In the genomic region with DNA sequence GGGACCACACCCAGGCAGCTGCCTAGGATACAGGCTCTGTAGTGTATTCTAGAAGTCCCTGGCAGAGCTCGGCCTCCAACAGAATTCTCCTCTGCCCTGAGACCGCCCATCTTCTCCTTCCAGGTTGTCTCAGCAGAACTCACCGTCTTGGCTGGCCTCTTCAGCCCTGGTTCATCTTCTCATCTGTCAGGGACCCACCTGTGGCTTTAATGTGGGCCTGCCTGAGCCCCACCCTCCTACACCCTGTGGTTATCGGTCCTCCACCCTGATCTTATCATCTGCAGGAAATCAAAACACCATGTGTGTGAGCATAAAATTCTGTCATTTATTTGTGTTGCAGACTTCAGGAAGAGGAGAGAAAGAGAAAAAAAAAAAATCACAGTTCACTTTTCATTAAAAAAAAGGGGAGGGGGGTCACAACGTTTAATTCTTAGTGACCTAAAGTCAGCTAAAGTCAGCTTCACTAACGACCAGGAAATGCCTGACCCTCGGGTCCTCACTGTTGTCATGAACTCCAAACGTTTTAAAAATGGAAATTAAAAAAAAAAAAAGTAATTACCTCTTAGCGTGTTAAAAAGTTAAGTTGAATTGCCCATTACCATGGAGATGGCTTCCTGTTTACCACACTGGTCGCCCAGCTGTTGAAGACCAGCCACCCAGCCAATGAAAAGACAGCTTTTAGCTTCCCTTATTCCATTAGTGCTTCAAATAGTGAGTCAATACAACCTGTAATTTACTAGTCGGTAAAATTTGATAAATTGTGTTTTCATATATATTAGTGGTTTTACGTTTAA, we compare ENCODE assay signal across 14 mouse cellular contexts.
A peak's percentile ranks its signal among the peaks of the same experiment; 100 is the strongest.
DNase-seq lines count a peak whose midpoint lies in the region; ATAC-seq and TF ChIP-seq lines count a peak whose summit lies in the region.
"Had no signal": no experiment of that assay in that cellular context is flagged by ENCODE, and none has a peak within 500 bp of the region (broad histone marks: within the 10 kb centered on the region; RNA-seq: fewer than 3 reads in every experiment).

No protein-coding gene starts in this region.

- H3K36me3 ChIP-seq in kidney, adult 2 months (ENCODE audit: control insufficient read depth, insufficient read depth, low read length): no peaks in the 10 kb centered on the region
- H3K36me3 ChIP-seq in kidney, embryonic 14.5 days (ENCODE audit: control insufficient read depth, insufficient read depth, low read length): no peaks in the 10 kb centered on the region
- H3K36me3 ChIP-seq in thymus, adult 2 months (ENCODE audit: control insufficient read depth, insufficient read depth, low read length): no peaks in the 10 kb centered on the region
- H3K36me3 ChIP-seq: hindbrain, embryonic 10.5 days; liver, embryonic 13.5 days; midbrain, embryonic 12.5 days had no signal

- no peak overlapping the region for H3K4me2 ChIP-seq in kidney, embryonic 14.5 days (replicated peaks; ENCODE audit: low read depth, low read length)
- H3K4me2 ChIP-seq: liver, embryonic 13.5 days; midbrain, embryonic 12.5 days had no signal

- no peak for TF ChIP-seq CTCF in kidney, adult 2 months (conservative IDR thresholded peaks at IDR 0.05; ENCODE audit: insufficient read depth, insufficient read length, low read depth, low read length)
- TF ChIP-seq CTCF in thymus, adult 2 months (IDR thresholded peaks at IDR 0.05; ENCODE audit: borderline replicate concordance, control insufficient read depth, extremely low read depth, insufficient read depth, low read length, poor library complexity): no peak

- peak overlapping the region; percentile 40; the same call in 1 of the 2 replicates for H3K27ac ChIP-seq in kidney, adult 2 months (ENCODE audit: insufficient read depth, low read depth, low read length)
- H3K27ac ChIP-seq in kidney, embryonic 14.5 days (ENCODE audit: low read depth, low read length): no peak overlapping the region
- no peak overlapping the region for H3K27ac ChIP-seq in thymus, adult 2 months (ENCODE audit: control insufficient read depth, insufficient read depth, low read length)
- H3K27ac ChIP-seq: hindbrain, embryonic 10.5 days; liver, embryonic 13.5 days; midbrain, embryonic 12.5 days had no signal

- H3K27me3 ChIP-seq in kidney, adult 2 months (replicated peaks; ENCODE audit: control insufficient read depth, insufficient read depth, low read length): no peaks in the 10 kb centered on the region
- no peaks in the 10 kb centered on the region for H3K27me3 ChIP-seq in kidney, embryonic 14.5 days (ENCODE audit: control insufficient read depth, insufficient read depth, low read length)
- no peaks in the 10 kb centered on the region for H3K27me3 ChIP-seq in thymus, adult 2 months (ENCODE audit: control insufficient read depth, insufficient read depth, low read length)
- H3K27me3 ChIP-seq: liver, embryonic 13.5 days had no signal

- ATAC-seq in kidney, embryonic 14.5 days (ENCODE audit: low FRiP score, low TSS enrichment): no peak
- peak; percentile 78 for ATAC-seq in inflammation-experienced regulatory T-cells, adult 6 months
- ATAC-seq: forebrain, postnatal 0 days had no signal

- H3K9ac ChIP-seq in kidney, embryonic 14.5 days (ENCODE audit: low read depth, low read length): no peak overlapping the region
- H3K9ac ChIP-seq: forebrain, postnatal 0 days; liver, embryonic 13.5 days; midbrain, embryonic 12.5 days had no signal

- intact Hi-C loops in gastrocnemius, postnatal 14 days (cut with DNase I; ENCODE audit: low total_unique reads): loop anchor here (5.0 kb wide), 1 partner anchor 583 kb away; no protein-coding TSS in a partner anchor

- no peaks in the 10 kb centered on the region; the same call in 1 of the 2 replicates for H3K4me1 ChIP-seq in kidney, adult 2 months (ENCODE audit: control insufficient read depth, insufficient read depth, low read length)
- peaks cover 3% of the 10 kb centered on the region; the same call in 1 of the 2 replicates for H3K4me1 ChIP-seq in kidney, embryonic 14.5 days (ENCODE audit: control insufficient read depth, insufficient read depth, low read length)
- peaks cover 23% of the 10 kb centered on the region for H3K4me1 ChIP-seq in thymus, adult 2 months (replicated peaks; ENCODE audit: control insufficient read depth, insufficient read depth, low read length)
- H3K4me1 ChIP-seq: liver, embryonic 13.5 days had no signal

- H3K9me3 ChIP-seq in kidney, embryonic 14.5 days (ENCODE audit: control insufficient read depth, low read length): no peaks in the 10 kb centered on the region
- H3K9me3 ChIP-seq: hindbrain, embryonic 10.5 days; liver, embryonic 13.5 days; midbrain, embryonic 12.5 days had no signal

- peak; percentile 64 for DNase-seq in kidney, adult 2 months
- peak; percentile 69 to 78 for DNase-seq in CD8-positive naive resting alpha-beta T cell, adult 2 months (ENCODE audit: low read depth in 2 of 2, low spot score in 2 of 2)
- DNase-seq in thymus, adult 2 months: peak; percentile 55
- DNase-seq in gastrocnemius, postnatal 14 days: no peak
- DNase-seq in right cerebral cortex, postnatal 10 days (ENCODE audit: low spot score in 2 of 2): no peak
- DNase-seq in urinary bladder, postnatal 4 days (ENCODE audit: low spot score in 2 of 2): no peak
- DNase-seq: cerebellum, adult 11 months; forebrain, postnatal 0 days; layer of hippocampus, postnatal 36 days; liver, embryonic 13.5 days had no signal

- TF ChIP-seq POLR2A in kidney, adult 2 months (IDR thresholded peaks at IDR 0.05; ENCODE audit: low read depth, low read length): no peak
- no peak for TF ChIP-seq POLR2A in thymus, adult 2 months (IDR thresholded peaks at IDR 0.05; ENCODE audit: control insufficient read depth, extremely low read depth, insufficient read depth, low read length, poor library complexity)

- H3K4me3 ChIP-seq in kidney, adult 2 months (ENCODE audit: insufficient read depth, low read depth, low read length): no peak overlapping the region
- no peak overlapping the region for H3K4me3 ChIP-seq in kidney, embryonic 14.5 days (ENCODE audit: low read length)
- H3K4me3 ChIP-seq in thymus, adult 2 months (ENCODE audit: control insufficient read depth, insufficient read depth, low read length): no peak overlapping the region
- H3K4me3 ChIP-seq: hindbrain, embryonic 10.5 days; liver, embryonic 13.5 days; midbrain, embryonic 12.5 days had no signal

- WGBS in kidney, adult 2 months: 36% methylated on average over 12 of the region's 12 CpGs
- 44% methylated on average over 12 of the region's 12 CpGs for WGBS in kidney, embryonic 14.5 days
- WGBS in thymus, adult 2 months: 11% methylated on average over 12 of the region's 12 CpGs

Comparison
In these comparisons a context has a peak if more than half of its experiments do, and no peak if none do; other contexts are left out.
1. DNase-seq: peak in kidney, adult 2 months (single experiment), CD8-positive naive resting alpha-beta T cell, adult 2 months (2 of 2) and thymus, adult 2 months (single experiment); none in gastrocnemius, postnatal 14 days (single experiment), right cerebral cortex, postnatal 10 days (0 of 2) and urinary bladder, postnatal 4 days (0 of 2).